Mouse (Mus musculus) liver, embryonic 12.5 days (tissue): ENCODE data around the gene Tex46. TPM values are rescaled to one million over a fixed set of nuclear protein-coding genes. Genes with fewer than 3 reads are reported as not detected.
A peak's percentile ranks its signal among the peaks of the same experiment; 100 is the strongest.

Experiments used
- ATAC-seq: fragments of 200-750 bp; cut with Nextera tagmentation; 2 replicates; pipeline ENCODE4 v1.8.0; 2017; ENCODE audit warnings: moderate number of reproducible peaks, mild to moderate bottlenecking, moderate library complexity
- H3K27ac ChIP-seq: fragments of 300-500 bp; sonication (generic); 2 replicates; pipeline ENCODE4 v1.5.1; 2016; ENCODE audit warnings: mild to moderate bottlenecking
- H3K27me3 ChIP-seq: fragments of 300-500 bp; sonication (generic); replicated peaks from 2 replicates; pipeline ENCODE4 v1.6.1; 2016; ENCODE audit warnings: mild to moderate bottlenecking, moderate library complexity
- H3K36me3 ChIP-seq: fragments of 300-500 bp; sonication (generic); 2 replicates; pipeline ENCODE4 v1.6.1; 2016; ENCODE audit warnings: mild to moderate bottlenecking, moderate library complexity
- H3K4me1 ChIP-seq: fragments of 300-500 bp; sonication (generic); 2 replicates; pipeline ENCODE4 v1.6.1; 2016
- H3K4me2 ChIP-seq: fragments of 300-500 bp; sonication (generic); 2 replicates; pipeline ENCODE4 v1.6.1; 2016; ENCODE audit warnings: mild to moderate bottlenecking, moderate library complexity
- H3K4me3 ChIP-seq: fragments of 300-500 bp; sonication (generic); 2 replicates; pipeline ENCODE4 v1.5.1; 2016; ENCODE audit warnings: mild to moderate bottlenecking, moderate library complexity
- H3K9ac ChIP-seq: fragments of 300-500 bp; sonication (generic); 2 replicates; pipeline ENCODE4 v1.6.1; 2016; ENCODE audit warnings: mild to moderate bottlenecking, moderate library complexity
- H3K9me3 ChIP-seq: fragments of 300-500 bp; sonication (generic); replicated peaks from 2 replicates; pipeline ENCODE4 v1.6.1; 2016; ENCODE audit warnings: mild to moderate bottlenecking, moderate library complexity
- WGBS: fragments of 180-500 bp; shearing (Covaris S2); methylation state at CpG from one replicate; pipeline ENCODE4 v1.1.7; 2016; ENCODE audit not compliant: insufficient replicate concordance; 5-methylcytosine and 5-hydroxymethylcytosine counted together
- polyA plus RNA-seq: library from polyadenylated mRNA; unstranded; fragments of >200 nt; fragmentation: Nextera tagmentation; extraction: Ambion mirVana; gene quantifications from 2 replicates; pipeline ENCODE4 v1.2.1, GENCODE M21; 2016

Tex46 gene
- polyA plus RNA-seq, 1 experiment from 2014 or later, result not detected

GRCm38 (mm10) chr4:136636511-136636910, 26.3 kb downstream of the Tex46 start:
- Histone ChIP-seq H3K4me2 (no peak overlapping the region), H3K9ac (no peak overlapping the region), H3K4me1 (peaks cover 24% of the 10 kb centered on the region), H3K9me3 (no peaks in the 10 kb centered on the region), H3K4me3 (no peak overlapping the region), H3K36me3 (no peaks in the 10 kb centered on the region), H3K27me3 (peaks cover 53% of the 10 kb centered on the region), H3K27ac (no peak overlapping the region)
- ATAC-seq, result no peak
- 41% methylated on average over 5 of the region's 5 CpGs for WGBS

- H3K9ac ChIP-seq, result no peak overlapping the region
- ATAC-seq, result no peak
- 26% methylated on average over 37 of the region's 37 CpGs for WGBS
Observed at GRCm38 (mm10) chr4:136636983-136637562, 26.8 kb downstream of the Tex46 start.

GRCm38 (mm10) chr4:136637563-136638229, 27.5 kb downstream of the Tex46 start:
- H3K9ac ChIP-seq, result no peak overlapping the region
- no peak overlapping the region for H3K27ac ChIP-seq
- no peaks in the 10 kb centered on the region for H3K36me3 ChIP-seq
- H3K4me2 ChIP-seq, result peak overlapping the region; percentile 70
- H3K4me1 ChIP-seq, result peaks cover 24% of the 10 kb centered on the region
- no peaks in the 10 kb centered on the region for H3K9me3 ChIP-seq
- no peak for ATAC-seq
- 6% methylated on average over 75 of the region's 76 CpGs for WGBS
- peaks cover 53% of the 10 kb centered on the region for H3K27me3 ChIP-seq
- peak overlapping the region; percentile 46 for H3K4me3 ChIP-seq

More at GRCm38 (mm10) chr4:136636983-136637562, 26.8 kb downstream of the Tex46 start:
- Histone ChIP-seq H3K4me3 (peak overlapping the region; percentile 46), H3K36me3 (no peaks in the 10 kb centered on the region), H3K27me3 (peaks cover 53% of the 10 kb centered on the region), H3K27ac (no peak overlapping the region), H3K9me3 (no peaks in the 10 kb centered on the region), H3K4me1 (peaks cover 24% of the 10 kb centered on the region), H3K4me2 (peak overlapping the region; percentile 70)

- H3K4me2 ChIP-seq, result no peak overlapping the region
- no peak overlapping the region for H3K9ac ChIP-seq
- WGBS, result 36% methylated on average over 7 of the region's 7 CpGs
- H3K4me3 ChIP-seq, result no peak overlapping the region
- ATAC-seq, result no peak
- no peak overlapping the region for H3K27ac ChIP-seq
- peaks cover 53% of the 10 kb centered on the region for H3K27me3 ChIP-seq
- H3K36me3 ChIP-seq, result no peaks in the 10 kb centered on the region
- no peaks in the 10 kb centered on the region for H3K9me3 ChIP-seq
- H3K4me1 ChIP-seq, result peaks cover 24% of the 10 kb centered on the region
Observed at GRCm38 (mm10) chr4:136638230-136638750, 28.1 kb downstream of the Tex46 start.

GRCm38 (mm10) chr4:136638890-136639289, 28.7 kb downstream of the Tex46 start:
- ATAC-seq, result no peak
- no peaks in the 10 kb centered on the region for H3K9me3 ChIP-seq
- WGBS, result 6% methylated on average over 10 of the region's 10 CpGs
- H3K36me3 ChIP-seq, result no peaks in the 10 kb centered on the region
- H3K4me3 ChIP-seq, result no peak overlapping the region
- peaks cover 24% of the 10 kb centered on the region for H3K4me1 ChIP-seq
- H3K9ac ChIP-seq, result no peak overlapping the region
- 0 out of 2 replicates have a peak overlapping the region, but pooled peaks have one; percentile 12 for H3K4me2 ChIP-seq
- peaks cover 53% of the 10 kb centered on the region for H3K27me3 ChIP-seq
- H3K27ac ChIP-seq, result no peak overlapping the region

GRCm38 (mm10) chr4:136648922-136649479, 38.8 kb downstream of the Tex46 start:
- Histone ChIP-seq H3K4me3 (no peak overlapping the region), H3K27ac (no peak overlapping the region), H3K27me3 (peaks cover 3% of the 10 kb centered on the region; the same call in 1 of the 2 replicates), H3K9me3 (no peaks in the 10 kb centered on the region), H3K36me3 (no peaks in the 10 kb centered on the region), H3K4me2 (peak overlapping the region; percentile 20), H3K9ac (no peak overlapping the region), H3K4me1 (peaks cover 34% of the 10 kb centered on the region)
- ATAC-seq, result 0 out of 2 replicates have a peak, but pooled peaks have one; percentile 19
- 15% methylated on average over 11 of the region's 11 CpGs for WGBS

GRCm38 (mm10) chr4:136649480-136650196, 39.4 kb downstream of the Tex46 start:
- H3K4me2 ChIP-seq, result peak overlapping the region; percentile 20

GRCm38 (mm10) chr4:136650261-136650660, 40.0 kb downstream of the Tex46 start:
- H3K9ac ChIP-seq, result no peak overlapping the region
- no peak for ATAC-seq
- H3K36me3 ChIP-seq, result no peaks in the 10 kb centered on the region
- H3K27ac ChIP-seq, result no peak overlapping the region
- peaks cover 3% of the 10 kb centered on the region; the same call in 1 of the 2 replicates for H3K27me3 ChIP-seq
- H3K9me3 ChIP-seq, result no peaks in the 10 kb centered on the region
- H3K4me3 ChIP-seq, result no peak overlapping the region
- no peak overlapping the region for H3K4me2 ChIP-seq
- H3K4me1 ChIP-seq, result peaks cover 35% of the 10 kb centered on the region
- WGBS, result 77% methylated on average over 8 of the region's 8 CpGs

More at GRCm38 (mm10) chr4:136649480-136650196, 39.4 kb downstream of the Tex46 start:
- no peak overlapping the region for H3K27ac ChIP-seq
- no peaks in the 10 kb centered on the region for H3K9me3 ChIP-seq
- H3K4me1 ChIP-seq, result peaks cover 35% of the 10 kb centered on the region
- no peak for ATAC-seq
- 30% methylated on average over 13 of the region's 13 CpGs for WGBS
- H3K36me3 ChIP-seq, result no peaks in the 10 kb centered on the region
- peaks cover 3% of the 10 kb centered on the region; the same call in 1 of the 2 replicates for H3K27me3 ChIP-seq
- no peak overlapping the region for H3K4me3 ChIP-seq
- no peak overlapping the region for H3K9ac ChIP-seq

GRCm38 (mm10) chr4:136651357-136651811, 41.1 kb downstream of the Tex46 start:
- Histone ChIP-seq H3K4me2 (no peak overlapping the region), H3K9ac (no peak overlapping the region), H3K36me3 (no peaks in the 10 kb centered on the region), H3K9me3 (no peaks in the 10 kb centered on the region), H3K4me1 (peaks cover 35% of the 10 kb centered on the region), H3K4me3 (no peak overlapping the region), H3K27me3 (peaks cover 3% of the 10 kb centered on the region; the same call in 1 of the 2 replicates), H3K27ac (no peak overlapping the region; the same call in 1 of the 2 replicates)
- 60% methylated on average over 3 of the region's 3 CpGs for WGBS
- no peak for ATAC-seq

- no peak overlapping the region for H3K9ac ChIP-seq
- peaks cover 3% of the 10 kb centered on the region; the same call in 1 of the 2 replicates for H3K27me3 ChIP-seq
- H3K27ac ChIP-seq, result peak overlapping the region; percentile 63
- no peaks in the 10 kb centered on the region for H3K9me3 ChIP-seq
- H3K4me2 ChIP-seq, result no peak overlapping the region
- H3K36me3 ChIP-seq, result no peaks in the 10 kb centered on the region
- WGBS, result 60% methylated on average over 13 of the region's 13 CpGs
- peaks cover 38% of the 10 kb centered on the region for H3K4me1 ChIP-seq
- H3K4me3 ChIP-seq, result no peak overlapping the region
- no peak for ATAC-seq
Observed at GRCm38 (mm10) chr4:136651882-136652527, 41.8 kb downstream of the Tex46 start.

- ATAC-seq, result no peak
- Histone ChIP-seq H3K27ac (peak overlapping the region; percentile 63), H3K4me1 (peaks cover 43% of the 10 kb centered on the region), H3K27me3 (peaks cover 3% of the 10 kb centered on the region; the same call in 1 of the 2 replicates), H3K4me3 (no peak overlapping the region), H3K36me3 (no peaks in the 10 kb centered on the region), H3K4me2 (peak overlapping the region; percentile 10; the same call in 1 of the 2 replicates), H3K9ac (no peak overlapping the region), H3K9me3 (no peaks in the 10 kb centered on the region)
- 30% methylated on average over 11 of the region's 11 CpGs for WGBS
Observed at GRCm38 (mm10) chr4:136652528-136652910, 42.3 kb downstream of the Tex46 start.
